31 mouse cellular contexts compared by ENCODE assay signal in genomic region chr16:95926558-95926957, GRCm38 (mm10).
DNase-seq lines count a peak whose midpoint lies in the region; ATAC-seq and TF ChIP-seq lines count a peak whose summit lies in the region.
"Had no signal": no experiment of that assay in that cellular context is flagged by ENCODE, and none has a peak within 500 bp of the region (broad histone marks: within the 10 kb centered on the region; RNA-seq: fewer than 3 reads in every experiment).

No protein-coding gene starts in this region.

- H3K27me3 ChIP-seq in intestine, postnatal 0 days (replicated peaks; ENCODE audit: control insufficient read depth, insufficient read depth, low read length) = no peaks in the 10 kb centered on the region
- H3K27me3 ChIP-seq in liver, embryonic 12.5 days (replicated peaks) = no peaks in the 10 kb centered on the region
- H3K27me3 ChIP-seq in stomach, embryonic 16.5 days (ENCODE audit: control insufficient read depth, insufficient read depth, low read length) = no peaks in the 10 kb centered on the region
- H3K27me3 ChIP-seq in hindbrain, embryonic 10.5 days (ENCODE audit: insufficient read depth, poor library complexity, severe bottlenecking) = no peaks in the 10 kb centered on the region
- H3K27me3 ChIP-seq: CH12.LX; embryonic facial prominence, embryonic 13.5 days; forebrain, embryonic 12.5 days; kidney, embryonic 15.5 days; Patski had no signal

- no peak for TF ChIP-seq POLR2A in lung, adult 2 months (IDR thresholded peaks at IDR 0.05; ENCODE audit: borderline replicate concordance, extremely low read depth, low read depth, low read length)

- H3K36me3 ChIP-seq in intestine, postnatal 0 days (ENCODE audit: control insufficient read depth, insufficient read depth) = no peaks in the 10 kb centered on the region
- no peaks in the 10 kb centered on the region for H3K36me3 ChIP-seq in liver, embryonic 12.5 days
- H3K36me3 ChIP-seq in stomach, embryonic 16.5 days (ENCODE audit: control insufficient read depth, insufficient read depth, low read length) = no peaks in the 10 kb centered on the region
- H3K36me3 ChIP-seq in hindbrain, embryonic 10.5 days = no peaks in the 10 kb centered on the region
- H3K36me3 ChIP-seq: embryonic facial prominence, embryonic 13.5 days; forebrain, embryonic 12.5 days; G1E; heart, embryonic 10.5 days; kidney, embryonic 15.5 days; midbrain, embryonic 10.5 days had no signal

- no peak overlapping the region for H3K9ac ChIP-seq in intestine, postnatal 0 days (ENCODE audit: low read depth, low read length)
- no peak overlapping the region for H3K9ac ChIP-seq in liver, embryonic 12.5 days
- H3K9ac ChIP-seq in stomach, embryonic 16.5 days (ENCODE audit: low read length) = no peak overlapping the region
- H3K9ac ChIP-seq: embryonic facial prominence, embryonic 13.5 days; forebrain, embryonic 12.5 days; kidney, embryonic 15.5 days; liver, embryonic 14.5 days had no signal

- DNase-seq in lung, postnatal 36 days = peak; percentile 32
- DNase-seq in lung, adult 2 months = no peak
- no peak for DNase-seq in hindbrain, embryonic 10.5 days (ENCODE audit: low spot score)
- DNase-seq in thymus, postnatal 14 days = no peak
- DNase-seq: adrenal gland, adult 2 months; B cell, adult 2 months; cerebellum, adult 11 months; cerebellum, adult 9-11 months; heart, postnatal 4 days; kidney, adult 11 months; kidney, postnatal 36 days; layer of hippocampus, adult 9-11 months; right cerebral cortex, postnatal 25 days; thymus, adult 18-20 months; thymus, postnatal 4 days had no signal

- no peak for TF ChIP-seq CTCF in lung, adult 2 months (IDR thresholded peaks at IDR 0.05; ENCODE audit: insufficient read depth, low read length)
- TF ChIP-seq CTCF in intestine, postnatal 0 days (IDR thresholded peaks at IDR 0.05; ENCODE audit: low read depth) = no peak

- H3K4me2 ChIP-seq in intestine, postnatal 0 days (replicated peaks; ENCODE audit: low read depth) = no peak overlapping the region
- H3K4me2 ChIP-seq in liver, embryonic 12.5 days = no peak overlapping the region
- H3K4me2 ChIP-seq in stomach, embryonic 16.5 days (ENCODE audit: low read depth, low read length) = no peak overlapping the region
- H3K4me2 ChIP-seq: embryonic facial prominence, embryonic 13.5 days; forebrain, embryonic 12.5 days; kidney, embryonic 15.5 days had no signal

- H3K4me1 ChIP-seq in lung, adult 2 months (ENCODE audit: control insufficient read depth, insufficient read depth, low read length) = peaks cover 10% of the 10 kb centered on the region
- peaks cover 19% of the 10 kb centered on the region; the same call in 1 of the 2 replicates for H3K4me1 ChIP-seq in intestine, postnatal 0 days (replicated peaks; ENCODE audit: control insufficient read depth, insufficient read depth, low read length)
- H3K4me1 ChIP-seq in liver, embryonic 12.5 days = peaks cover 14% of the 10 kb centered on the region
- peaks cover 26% of the 10 kb centered on the region for H3K4me1 ChIP-seq in stomach, embryonic 16.5 days (ENCODE audit: control insufficient read depth, insufficient read depth, low read length)
- peaks cover 27% of the 10 kb centered on the region for H3K4me1 ChIP-seq in hindbrain, embryonic 10.5 days (replicated peaks)

- no peak overlapping the region for H3K4me3 ChIP-seq in lung, adult 2 months (replicated peaks; ENCODE audit: extremely low read depth, low read depth, low read length)
- no peak overlapping the region for H3K4me3 ChIP-seq in intestine, postnatal 0 days (ENCODE audit: low read depth, low read length)
- H3K4me3 ChIP-seq in liver, embryonic 12.5 days = no peak overlapping the region
- no peak overlapping the region for H3K4me3 ChIP-seq in stomach, embryonic 16.5 days (replicated peaks; ENCODE audit: low read length)
- H3K4me3 ChIP-seq in hindbrain, embryonic 10.5 days = no peak overlapping the region
- H3K4me3 ChIP-seq: embryonic facial prominence, embryonic 13.5 days; erythroblast, embryonic 14.5 days; forebrain, embryonic 12.5 days; heart, embryonic 10.5 days; kidney, embryonic 15.5 days; midbrain, embryonic 10.5 days had no signal

- ATAC-seq in intestine, postnatal 0 days = peak; percentile 69
- ATAC-seq in liver, embryonic 12.5 days = no peak
- peak; percentile 51; the same call in 1 of the 2 replicates for ATAC-seq in stomach, embryonic 16.5 days (ENCODE audit: insufficient read depth, low FRiP score)
- ATAC-seq in megakaryocyte-erythroid progenitor cell, adult 5-6 weeks (replicated peaks; ENCODE audit: low FRiP score, low TSS enrichment, poor library complexity, severe bottlenecking) = no peak
- ATAC-seq: hindbrain, embryonic 16.5 days; Patski had no signal

- WGBS in lung, adult 2 months = 52% methylated on average over 6 of the region's 6 CpGs
- 36% methylated on average over 6 of the region's 6 CpGs for WGBS in intestine, postnatal 0 days
- WGBS in liver, embryonic 12.5 days (ENCODE audit: insufficient replicate concordance) = 68% methylated on average over 6 of the region's 6 CpGs
- 50% methylated on average over 6 of the region's 6 CpGs for WGBS in stomach, embryonic 16.5 days
- WGBS in hindbrain, embryonic 10.5 days = 74% methylated on average over 6 of the region's 6 CpGs

- no peaks in the 10 kb centered on the region for H3K9me3 ChIP-seq in intestine, postnatal 0 days (ENCODE audit: control insufficient read depth)
- no peaks in the 10 kb centered on the region for H3K9me3 ChIP-seq in liver, embryonic 12.5 days (replicated peaks)
- no peaks in the 10 kb centered on the region for H3K9me3 ChIP-seq in stomach, embryonic 16.5 days (replicated peaks; ENCODE audit: control insufficient read depth, low read length)
- H3K9me3 ChIP-seq in hindbrain, embryonic 10.5 days = no peaks in the 10 kb centered on the region
- H3K9me3 ChIP-seq: embryonic facial prominence, embryonic 13.5 days; forebrain, embryonic 12.5 days; G1E; heart, embryonic 10.5 days; kidney, embryonic 15.5 days; midbrain, embryonic 10.5 days had no signal

- no peak overlapping the region for H3K27ac ChIP-seq in intestine, postnatal 0 days (ENCODE audit: low read depth, low read length)
- H3K27ac ChIP-seq in liver, embryonic 12.5 days = peak overlapping the region; percentile 20; the same call in 1 of the 2 replicates
- H3K27ac ChIP-seq in stomach, embryonic 16.5 days (ENCODE audit: low read length) = peak overlapping the region; percentile 74
- no peak overlapping the region for H3K27ac ChIP-seq in hindbrain, embryonic 10.5 days
- H3K27ac ChIP-seq: embryonic facial prominence, embryonic 13.5 days; forebrain, embryonic 12.5 days; heart, embryonic 10.5 days; kidney, embryonic 15.5 days; liver, embryonic 14.5 days; macrophage; midbrain, embryonic 10.5 days had no signal

Comparison
In these comparisons a context has a peak if more than half of its experiments do, and no peak if none do; other contexts are left out.
1. ATAC-seq: peak in intestine, postnatal 0 days (single experiment) and stomach, embryonic 16.5 days (single experiment); none in liver, embryonic 12.5 days (single experiment) and megakaryocyte-erythroid progenitor cell, adult 5-6 weeks (single experiment).
2. H3K27ac ChIP-seq: peak in liver, embryonic 12.5 days (single experiment) and stomach, embryonic 16.5 days (single experiment); none in intestine, postnatal 0 days (single experiment) and hindbrain, embryonic 10.5 days (single experiment).